Mouse (Mus musculus) central nervous system, embryonic 11.5 days (tissue): ENCODE data around the gene Gm10096. TPM values are rescaled to one million over a fixed set of nuclear protein-coding genes. Genes with fewer than 3 reads are reported as not detected.

Experiments
- polyA plus RNA-seq: library from polyadenylated mRNA; depleted of rRNA; stranded (reverse); fragments of >200 nt; gene quantifications from 2 replicates; pipeline ENCODE4 v1.2.3, GENCODE M21; 2012; rRNA removed

Gm10096 gene
- polyA plus RNA-seq = not detected in 2 replicates

DNA sequence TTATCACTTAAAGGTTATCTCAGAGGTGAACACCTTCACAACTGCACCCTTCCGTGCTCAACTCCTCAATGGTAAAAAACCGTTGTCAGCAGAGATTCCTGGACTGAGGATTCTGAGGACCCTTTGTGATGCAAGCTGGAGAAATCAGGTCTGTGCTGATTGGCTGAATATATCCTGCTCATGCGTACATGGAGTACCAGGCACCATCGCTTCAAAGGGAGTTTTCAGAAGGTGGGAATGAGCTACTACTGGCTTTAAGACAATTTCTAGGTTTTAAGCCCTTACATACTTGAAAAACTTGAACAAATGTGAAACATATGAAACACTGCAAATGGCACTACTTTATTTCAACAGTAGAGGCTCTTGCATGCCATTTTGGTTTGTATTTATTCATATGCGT, at the start of gene Gm10096:
Gm10096 (minus strand) TSS at position 101 of the 400 bp plus-strand sequence.

